Mouse (Mus musculus): Measurements from ENCODE around the gene Nr1h2. TPM values are rescaled to one million over a fixed set of nuclear protein-coding genes. Genes with fewer than 3 reads are reported as not detected.

Nr1h2 gene
- total and polyA plus RNA-seq, 3 experiments: 49.7 to 82.3 TPM; not detected in 1

DNA sequence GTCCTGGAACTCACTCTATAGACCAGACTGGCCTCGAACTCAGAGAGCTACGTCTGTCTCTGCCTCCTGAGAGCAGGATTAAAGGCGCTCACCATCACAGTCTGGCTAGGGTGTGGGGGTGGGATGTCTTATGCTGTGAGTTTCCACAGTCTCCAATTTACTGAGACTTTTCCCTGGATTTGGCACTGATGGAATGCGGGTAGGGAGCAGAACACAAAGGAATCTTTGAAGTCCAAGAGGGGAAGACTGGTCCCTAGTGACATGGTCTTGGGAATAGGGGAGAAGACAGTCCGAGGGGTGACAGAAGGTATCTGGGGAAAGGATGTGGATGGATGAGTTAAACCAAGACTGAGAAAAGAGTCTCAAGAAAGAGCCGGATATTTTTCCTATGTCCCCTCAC, 33.9 kb upstream of the Nr1h2 start:
- H3K4me3 ChIP-seq (ENCODE audit: control insufficient read depth in 1 of 2, insufficient read depth in 1 of 2, low read depth in 2 of 2, low read length in 2 of 2): no peak overlapping the region
- no peaks in the 10 kb centered on the region for H3K27me3 ChIP-seq (ENCODE audit: control insufficient read depth in 1 of 2, insufficient read depth in 2 of 2, low read length in 2 of 2)
- no peaks in the 10 kb centered on the region for H3K9me3 ChIP-seq (replicated peaks; ENCODE audit: insufficient read depth, low read length)
- H3K36me3 ChIP-seq (ENCODE audit: control insufficient read depth in 1 of 2, insufficient read depth in 2 of 2, low read length in 2 of 2): no peaks in the 10 kb centered on the region
- H3K9ac ChIP-seq (ENCODE audit: control insufficient read depth, low read depth, low read length, poor library complexity, severe bottlenecking): no peak overlapping the region
- no peak overlapping the region for H3K27ac ChIP-seq (ENCODE audit: control insufficient read depth, low read depth, low read length)
- no peak for DNase-seq (ENCODE audit: low read depth, low spot score)
- no peaks in the 10 kb centered on the region for H3K79me2 ChIP-seq (ENCODE audit: control insufficient read depth, insufficient read depth, low read length, poor library complexity)
- TF ChIP-seq SIN3A (IDR thresholded peaks at IDR 0.05; ENCODE audit: low read length): no peak
- no peak for TF ChIP-seq MAX (IDR thresholded peaks at IDR 0.05; ENCODE audit: low read length)
- no peak for TF ChIP-seq USF1 (IDR thresholded peaks at IDR 0.05; ENCODE audit: low read depth, low read length)
- no peak for TF ChIP-seq CHD1 (IDR thresholded peaks at IDR 0.05; ENCODE audit: low read depth, low read length)
- TF ChIP-seq NRF1 (IDR thresholded peaks at IDR 0.05; ENCODE audit: insufficient read depth, low read depth, low read length, poor library complexity, severe bottlenecking): no peak
- TF ChIP-seq ETS1 (IDR thresholded peaks at IDR 0.05; ENCODE audit: low read depth, low read length): no peak
- TF ChIP-seq TBP (IDR thresholded peaks at IDR 0.05; ENCODE audit: low read depth, low read length): no peak
- TF ChIP-seq ELF1 (IDR thresholded peaks at IDR 0.05; ENCODE audit: low read depth, low read length): no peak
- TF ChIP-seq TAL1 (IDR thresholded peaks at IDR 0.05; ENCODE audit: low read length): no peak
- TF ChIP-seq ZC3H11A (IDR thresholded peaks at IDR 0.05; ENCODE audit: low read depth, low read length): no peak
- no peaks in the 10 kb centered on the region for H3K4me1 ChIP-seq (ENCODE audit: control insufficient read depth in 1 of 2, insufficient read depth in 2 of 2, low read length in 2 of 2)

DNA sequence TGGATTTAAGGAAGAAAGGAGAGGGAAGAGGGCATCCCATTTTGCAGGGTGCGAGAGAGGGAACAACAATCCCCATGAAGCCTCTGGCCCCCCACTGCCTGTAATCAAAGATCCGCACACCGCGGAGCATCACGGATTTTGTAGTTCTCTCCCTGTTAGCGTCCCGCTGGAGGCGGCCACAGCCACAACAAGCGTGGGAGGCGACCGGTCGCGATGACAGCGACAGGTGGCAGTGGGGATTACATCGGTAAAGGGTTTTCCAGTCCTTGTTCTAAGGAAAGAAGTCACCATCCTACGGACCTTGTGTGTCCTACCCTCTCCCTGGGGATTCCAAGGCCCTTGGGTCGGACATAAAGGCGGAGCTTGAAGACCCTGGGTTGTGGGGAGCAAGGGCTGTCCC, 33.2 kb upstream of the Nr1h2 start:
- Histone ChIP-seq H3K27me3 (ENCODE audit: control insufficient read depth in 1 of 2, insufficient read depth in 2 of 2, low read length in 2 of 2) (no peaks in the 10 kb centered on the region), H3K9ac (ENCODE audit: control insufficient read depth, low read depth, low read length, poor library complexity, severe bottlenecking) (no peak overlapping the region), H3K27ac (ENCODE audit: control insufficient read depth, low read depth, low read length) (no peak overlapping the region)

More for the DNA sequence above, 33.2 kb upstream of the Nr1h2 start:
- Histone ChIP-seq H3K9me3 (replicated peaks; ENCODE audit: insufficient read depth, low read length) (no peaks in the 10 kb centered on the region), H3K36me3 (ENCODE audit: control insufficient read depth in 1 of 2, insufficient read depth in 2 of 2, low read length in 2 of 2) (no peaks in the 10 kb centered on the region), H3K4me3 (ENCODE audit: control insufficient read depth in 1 of 2, insufficient read depth in 1 of 2, low read depth in 2 of 2, low read length in 2 of 2) (no peak overlapping the region), H3K79me2 (ENCODE audit: control insufficient read depth, insufficient read depth, low read length, poor library complexity) (no peaks in the 10 kb centered on the region), H3K4me1 (ENCODE audit: control insufficient read depth in 1 of 2, insufficient read depth in 2 of 2, low read length in 2 of 2) (no peaks in the 10 kb centered on the region)
- no peak for DNase-seq (ENCODE audit: low read depth, low spot score)
- TF ChIP-seq RAD21 (IDR thresholded peaks at IDR 0.05; ENCODE audit: low read depth, low read length) (no peak), KAT2A (conservative IDR thresholded peaks at IDR 0.05; ENCODE audit: low read depth, low read length) (no peak), NRF1 (IDR thresholded peaks at IDR 0.05; ENCODE audit: insufficient read depth, low read depth, low read length, poor library complexity, severe bottlenecking) (no peak), MAFK (IDR thresholded peaks at IDR 0.05; ENCODE audit: borderline replicate concordance, low read depth, low read length) (no peak), POLR2AphosphoS2 (IDR thresholded peaks at IDR 0.05; ENCODE audit: low read length) (no peak), USF2 (IDR thresholded peaks at IDR 0.05; ENCODE audit: borderline replicate concordance in 1 of 2, insufficient read depth in 1 of 2, low read depth in 1 of 2, low read length in 2 of 2) (no peak), JUND (IDR thresholded peaks at IDR 0.05; ENCODE audit: low read depth, low read length) (no peak), ZKSCAN1 (IDR thresholded peaks at IDR 0.05; ENCODE audit: low read depth, low read length) (no peak), GATA1 (IDR thresholded peaks at IDR 0.05; ENCODE audit: low read depth, low read length) (no peak), MXI1 (IDR thresholded peaks at IDR 0.05; ENCODE audit: low read depth, low read length) (no peak), ZMIZ1 (IDR thresholded peaks at IDR 0.05; ENCODE audit: low read depth, low read length) (no peak), TAL1 (IDR thresholded peaks at IDR 0.05; ENCODE audit: low read length) (no peak), EP300 (IDR thresholded peaks at IDR 0.05; ENCODE audit: low read depth in 1 of 2, low read length in 2 of 2) (no peak), TCF12 (IDR thresholded peaks at IDR 0.05; ENCODE audit: low read depth, low read length) (no peak), HCFC1 (IDR thresholded peaks at IDR 0.05; ENCODE audit: low read depth, low read length) (no peak), USF1 (IDR thresholded peaks at IDR 0.05; ENCODE audit: low read depth, low read length) (no peak), NELFE (IDR thresholded peaks at IDR 0.05; ENCODE audit: low read depth, low read length) (no peak)

Data from MEL (cell line).